8 mouse cellular contexts compared by ENCODE assay signal in genomic region chr5:32135336-32136206, GRCm38 (mm10). TPM values are rescaled to one million over a fixed set of nuclear protein-coding genes. Genes with fewer than 3 reads are reported as not detected.
A peak's percentile ranks its signal among the peaks of the same experiment; 100 is the strongest.
DNase-seq lines count a peak whose midpoint lies in the region; ATAC-seq and TF ChIP-seq lines count a peak whose summit lies in the region.

Fosl2 (plus strand) TSS chr5:32135801.

- peak; percentile 83 for TF ChIP-seq POLR2A in bone marrow, adult 2 months (IDR thresholded peaks at IDR 0.05; ENCODE audit: borderline replicate concordance, control insufficient read depth, low read depth, low read length)

- WGBS in bone marrow, adult 2 months = under 1% methylated on average over 83 of the region's 85 CpGs
- WGBS in embryonic facial prominence, embryonic 15.5 days = under 1% methylated on average over 73 of the region's 85 CpGs
- under 1% methylated on average over 81 of the region's 85 CpGs for WGBS in heart, embryonic 10.5 days
- WGBS in kidney, embryonic 15.5 days = under 1% methylated on average over 74 of the region's 85 CpGs
- WGBS in limb, embryonic 15.5 days = under 1% methylated on average over 76 of the region's 85 CpGs
- 2% methylated on average over 57 of the region's 85 CpGs for whole genome bisulfite sequencing in midbrain, postnatal 0 days

- no peaks in the 10 kb centered on the region for H3K36me3 ChIP-seq in embryonic facial prominence, embryonic 15.5 days
- no peaks in the 10 kb centered on the region for H3K36me3 ChIP-seq in heart, embryonic 10.5 days
- no peaks in the 10 kb centered on the region for H3K36me3 ChIP-seq in kidney, embryonic 15.5 days
- H3K36me3 ChIP-seq in limb, embryonic 15.5 days = no peaks in the 10 kb centered on the region
- H3K36me3 ChIP-seq in midbrain, postnatal 0 days (ENCODE audit: insufficient read depth, low read length) = no peaks in the 10 kb centered on the region

- peak; percentile 92 for ATAC-seq in embryonic facial prominence, embryonic 15.5 days (ENCODE audit: insufficient number of reproducible peaks, low FRiP score, low TSS enrichment, low read depth)
- peak; percentile 89 for ATAC-seq in kidney, embryonic 15.5 days (replicated peaks; ENCODE audit: low FRiP score)
- peak; percentile 90 for ATAC-seq in limb, embryonic 15.5 days (ENCODE audit: insufficient number of reproducible peaks, low FRiP score, low TSS enrichment, low read depth)
- ATAC-seq in midbrain, postnatal 0 days (ENCODE audit: low FRiP score) = peak; percentile 88

- H3K4me3 ChIP-seq in bone marrow, adult 2 months (replicated peaks; ENCODE audit: control insufficient read depth, low read depth, low read length) = peak within 1 kb of the TSS; percentile 78
- peak within 1 kb of the TSS; percentile 74 for H3K4me3 ChIP-seq in embryonic facial prominence, embryonic 15.5 days (replicated peaks)
- peak within 1 kb of the TSS; percentile 81 for H3K4me3 ChIP-seq in heart, embryonic 10.5 days
- peak within 1 kb of the TSS; percentile 70 for H3K4me3 ChIP-seq in kidney, embryonic 15.5 days (replicated peaks)
- peak within 1 kb of the TSS; percentile 75 for H3K4me3 ChIP-seq in limb, embryonic 15.5 days
- peak within 1 kb of the TSS; percentile 67 for H3K4me3 ChIP-seq in midbrain, postnatal 0 days (ENCODE audit: low read depth, low read length)

- peak within 1 kb of the TSS; percentile 99 for H3K27ac ChIP-seq in bone marrow, adult 2 months (ENCODE audit: control insufficient read depth, insufficient read depth, low read depth, low read length, poor library complexity)
- H3K27ac ChIP-seq in embryonic facial prominence, embryonic 15.5 days (replicated peaks) = peak within 1 kb of the TSS; percentile 100
- H3K27ac ChIP-seq in heart, embryonic 10.5 days = peak within 1 kb of the TSS; percentile 97
- H3K27ac ChIP-seq in kidney, embryonic 15.5 days = peak within 1 kb of the TSS; percentile 97
- H3K27ac ChIP-seq in limb, embryonic 15.5 days = peak within 1 kb of the TSS; percentile 99
- peak within 1 kb of the TSS; percentile 69 for H3K27ac ChIP-seq in midbrain, postnatal 0 days (ENCODE audit: low read depth, low read length)

- H3K27me3 ChIP-seq in embryonic facial prominence, embryonic 15.5 days = no peaks in the 10 kb centered on the region
- peaks cover 28% of the 10 kb centered on the region for H3K27me3 ChIP-seq in heart, embryonic 10.5 days (ENCODE audit: insufficient read depth, poor library complexity, severe bottlenecking)
- H3K27me3 ChIP-seq in kidney, embryonic 15.5 days = 0 out of 2 replicates have a peak, but pooled peaks cover 1% of the 10 kb centered on the region
- peaks cover 4% of the 10 kb centered on the region for H3K27me3 ChIP-seq in limb, embryonic 15.5 days
- H3K27me3 ChIP-seq in midbrain, postnatal 0 days (ENCODE audit: insufficient read depth, low read length) = peaks cover 26% of the 10 kb centered on the region

- peak within 1 kb of the TSS; percentile 91 for H3K9ac ChIP-seq in embryonic facial prominence, embryonic 15.5 days
- peak within 1 kb of the TSS; percentile 67 for H3K9ac ChIP-seq in kidney, embryonic 15.5 days
- H3K9ac ChIP-seq in limb, embryonic 15.5 days = peak within 1 kb of the TSS; percentile 73
- peak within 1 kb of the TSS; percentile 64 for H3K9ac ChIP-seq in midbrain, postnatal 0 days (replicated peaks; ENCODE audit: low read length, poor library complexity, severe bottlenecking)

- DNase-seq in B cell, adult 2 months = peak; percentile 82 to 84
- peak; percentile 97 for DNase-seq in heart, embryonic 10.5 days (ENCODE audit: low spot score)
- DNase-seq in midbrain, postnatal 0 days (ENCODE audit: low spot score) = peak; percentile 90
- DNase-seq in spleen, postnatal 14 days (ENCODE audit: low spot score in 2 of 2) = peak; percentile 57 to 60

- peak within 1 kb of the TSS; percentile 74 for H3K4me2 ChIP-seq in embryonic facial prominence, embryonic 15.5 days (replicated peaks)
- H3K4me2 ChIP-seq in kidney, embryonic 15.5 days = peak within 1 kb of the TSS; percentile 91
- peak within 1 kb of the TSS; percentile 82 for H3K4me2 ChIP-seq in limb, embryonic 15.5 days
- peak within 1 kb of the TSS; percentile 97 for H3K4me2 ChIP-seq in midbrain, postnatal 0 days (ENCODE audit: low read depth, low read length, poor library complexity, severe bottlenecking)

- peak; percentile 4; the same call in 1 of the 2 replicates for TF ChIP-seq CTCF in bone marrow, adult 2 months (IDR thresholded peaks at IDR 0.05; ENCODE audit: control insufficient read depth, insufficient read depth, low read length)
- TF ChIP-seq CTCF in midbrain, postnatal 0 days (IDR thresholded peaks at IDR 0.05) = no peak

- H3K9me3 ChIP-seq in embryonic facial prominence, embryonic 15.5 days (replicated peaks) = no peaks in the 10 kb centered on the region
- H3K9me3 ChIP-seq in heart, embryonic 10.5 days = no peaks in the 10 kb centered on the region
- no peaks in the 10 kb centered on the region for H3K9me3 ChIP-seq in kidney, embryonic 15.5 days (replicated peaks)
- no peaks in the 10 kb centered on the region for H3K9me3 ChIP-seq in limb, embryonic 15.5 days
- no peaks in the 10 kb centered on the region for H3K9me3 ChIP-seq in midbrain, postnatal 0 days (ENCODE audit: low read length)

- H3K4me1 ChIP-seq in bone marrow, adult 2 months (ENCODE audit: control insufficient read depth, insufficient read depth, low read length) = no peaks in the 10 kb centered on the region; the same call in 1 of the 2 replicates
- H3K4me1 ChIP-seq in embryonic facial prominence, embryonic 15.5 days = peaks cover 43% of the 10 kb centered on the region
- H3K4me1 ChIP-seq in heart, embryonic 10.5 days = peaks cover 44% of the 10 kb centered on the region
- H3K4me1 ChIP-seq in kidney, embryonic 15.5 days = peaks cover 61% of the 10 kb centered on the region
- peaks cover 41% of the 10 kb centered on the region for H3K4me1 ChIP-seq in limb, embryonic 15.5 days
- peaks cover 14% of the 10 kb centered on the region; the same call in 1 of the 2 replicates for H3K4me1 ChIP-seq in midbrain, postnatal 0 days (ENCODE audit: insufficient read depth, low read length)

RNA-seq across cellular contexts. Expression of gene Fosl2, which starts in this region (rescaled TPM):
- 8.9 and 19.6 TPM in 2 replicates for polyA plus RNA-seq in bone marrow, adult 2 months (2011; ENCODE audit: insufficient read depth, insufficient read length, low replicate concordance, missing spikeins)
- 12.5 and 14.0 TPM in 2 replicates for polyA plus RNA-seq in embryonic facial prominence, embryonic 15.5 days (2015; fragmentation: Nextera tagmentation; extraction: Ambion mirVana)
- polyA plus RNA-seq in heart, embryonic 10.5 days (2016; fragmentation: Nextera tagmentation; extraction: Ambion mirVana) = 2.1 TPM in 2 replicates
- 5.4 and 6.2 TPM in 2 replicates for polyA plus RNA-seq in kidney, embryonic 15.5 days (2015; fragmentation: Nextera tagmentation; extraction: Ambion mirVana)
- 9.9 and 10.6 TPM in 2 replicates for polyA plus RNA-seq in limb, embryonic 15.5 days (2015; fragmentation: Nextera tagmentation; extraction: Ambion mirVana)
- total RNA-seq in midbrain, postnatal 0 days (2014; rRNA removed) = 5.5 and 6.4 TPM in 2 replicates
- polyA plus RNA-seq in midbrain, postnatal 0 days (2015; fragmentation: Nextera tagmentation; extraction: Ambion mirVana) = 0.52 and 0.58 TPM in 2 replicates

Comparison
In these comparisons a context has a peak if more than half of its experiments do, and no peak if none do; other contexts are left out.
1. Peak in every context shown above with its lines: DNase-seq, ATAC-seq, H3K4me3 ChIP-seq and H3K27ac ChIP-seq.